Mouse (Mus musculus) cerebellum, adult 11 months (tissue): ENCODE data around the gene Gm17662.

ENCODE experiments used
- DNase-seq: peaks from one replicate; pipeline ENCODE4 v3.0.0; 2022

The Gm17662 gene

GRCm38 (mm10) chr4:104857029-104857428 lies at the start of gene Gm17662:
Gm17662 (plus strand) TSS chr4:104857329.
- DNase-seq = no peak

GRCm38 (mm10) chr4:104810710-104811286 lies 46.3 kb upstream of the Gm17662 start:
- DNase-seq = no peak

GRCm38 (mm10) chr4:104813617-104814016 lies 43.5 kb upstream of the Gm17662 start:
- no peak for DNase-seq

- no peak for DNase-seq
Measured at GRCm38 (mm10) chr4:104816519-104817232, 40.5 kb upstream of the Gm17662 start.

- no peak for DNase-seq
Measured at GRCm38 (mm10) chr4:104817509-104817908, 39.6 kb upstream of the Gm17662 start.

GRCm38 (mm10) chr4:104818986-104819385 lies 38.1 kb upstream of the Gm17662 start:
- DNase-seq = no peak

GRCm38 (mm10) chr4:104819891-104820290 lies 37.2 kb upstream of the Gm17662 start:
- no peak for DNase-seq

- no peak for DNase-seq
Measured at GRCm38 (mm10) chr4:104823597-104824101, 33.5 kb upstream of the Gm17662 start.

GRCm38 (mm10) chr4:104824381-104825077 lies 32.6 kb upstream of the Gm17662 start:
- DNase-seq = no peak

GRCm38 (mm10) chr4:104828939-104829338 lies 28.2 kb upstream of the Gm17662 start:
- no peak for DNase-seq

- no peak for DNase-seq
Measured at GRCm38 (mm10) chr4:104835096-104835495, 22.0 kb upstream of the Gm17662 start.

GRCm38 (mm10) chr4:104838342-104838741 lies 18.8 kb upstream of the Gm17662 start:
- DNase-seq = no peak

GRCm38 (mm10) chr4:104842204-104842603 lies 14.9 kb upstream of the Gm17662 start:
- DNase-seq = no peak

GRCm38 (mm10) chr4:104843546-104843945 lies 13.6 kb upstream of the Gm17662 start:
- no peak for DNase-seq

- no peak for DNase-seq
Measured at GRCm38 (mm10) chr4:104855216-104855615, 1.9 kb upstream of the Gm17662 start.

GRCm38 (mm10) chr4:104857823-104858222 lies 694 bp downstream of the Gm17662 start:
- no peak for DNase-seq

GRCm38 (mm10) chr4:104861241-104861640 lies 4.1 kb downstream of the Gm17662 start:
- no peak for DNase-seq

GRCm38 (mm10) chr4:104864397-104864796 lies 7.3 kb downstream of the Gm17662 start:
- DNase-seq = no peak

- DNase-seq = no peak
Measured at GRCm38 (mm10) chr4:104869581-104869980, 12.5 kb downstream of the Gm17662 start.

- DNase-seq = no peak
Measured at GRCm38 (mm10) chr4:104870196-104870595, 13.1 kb downstream of the Gm17662 start.

- DNase-seq = no peak
Measured at GRCm38 (mm10) chr4:104875832-104876231, 18.7 kb downstream of the Gm17662 start.

GRCm38 (mm10) chr4:104876323-104876722 lies 19.2 kb downstream of the Gm17662 start, which contains the start of gene C8a:
C8a (minus strand) TSS chr4:104876398.
- DNase-seq = no peak

GRCm38 (mm10) chr4:104887486-104887885 lies 30.4 kb downstream of the Gm17662 start:
- DNase-seq = no peak
